ENCODE assay signal across 8 mouse cellular contexts in the genomic region with DNA sequence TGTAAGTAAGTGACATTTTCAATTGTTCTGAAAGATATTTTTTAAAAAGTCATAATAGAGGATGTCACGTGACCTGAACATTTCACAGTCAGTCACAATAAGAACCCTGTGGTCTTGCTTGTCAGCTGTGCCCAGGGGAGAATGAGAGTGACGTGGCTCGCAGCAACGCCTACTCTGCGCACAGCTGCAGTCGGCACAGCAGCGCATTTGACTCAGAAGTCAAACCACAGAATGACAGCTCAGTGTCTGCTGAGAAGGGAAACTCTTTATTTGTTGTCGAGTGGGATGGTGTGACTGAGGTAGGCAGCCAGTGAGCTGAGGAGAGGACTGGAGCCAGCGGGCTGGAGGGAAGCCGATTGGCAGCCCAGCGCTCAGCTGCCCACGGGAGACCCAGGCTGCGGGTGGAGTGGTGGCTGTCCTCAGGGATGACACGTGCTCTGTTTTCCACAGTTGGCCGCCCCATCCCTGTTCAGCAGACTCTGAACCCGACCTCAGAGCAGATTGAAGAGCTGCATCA. TPM values are rescaled to one million over a fixed set of nuclear protein-coding genes. Genes with fewer than 3 reads are reported as not detected.
DNase-seq lines count a peak whose midpoint lies in the region; ATAC-seq and TF ChIP-seq lines count a peak whose summit lies in the region.

No protein-coding gene starts in this region.

- no peaks in the 10 kb centered on the region for H3K27me3 ChIP-seq in forebrain, embryonic 11.5 days (ENCODE audit: control insufficient read depth, insufficient read depth, low read length)
- no peaks in the 10 kb centered on the region for H3K27me3 ChIP-seq in heart, embryonic 15.5 days
- H3K27me3 ChIP-seq in liver, embryonic 12.5 days (replicated peaks) = 0 out of 2 replicates have a peak, but pooled peaks cover 3% of the 10 kb centered on the region
- H3K27me3 ChIP-seq in myocyte (ENCODE audit: control insufficient read depth, insufficient read depth, insufficient read length) = no peaks in the 10 kb centered on the region
- H3K27me3 ChIP-seq in stomach, embryonic 16.5 days (ENCODE audit: control insufficient read depth, insufficient read depth, low read length) = no peaks in the 10 kb centered on the region

- H3K4me2 ChIP-seq in forebrain, embryonic 11.5 days (ENCODE audit: low read depth, low read length, severe bottlenecking) = peak overlapping the region; percentile 38; the same call in 1 of the 2 replicates
- H3K4me2 ChIP-seq in heart, embryonic 15.5 days = peak overlapping the region; percentile 77
- peak overlapping the region; percentile 62 for H3K4me2 ChIP-seq in liver, embryonic 12.5 days
- peak overlapping the region; percentile 93 for H3K4me2 ChIP-seq in myocyte (ENCODE audit: low read depth)
- peak overlapping the region; percentile 60 for H3K4me2 ChIP-seq in stomach, embryonic 16.5 days (ENCODE audit: low read depth, low read length)

- H3K27ac ChIP-seq in forebrain, embryonic 11.5 days (ENCODE audit: low read depth, low read length) = no peak overlapping the region
- peak overlapping the region; percentile 54 for H3K27ac ChIP-seq in heart, embryonic 15.5 days
- no peak overlapping the region for H3K27ac ChIP-seq in liver, embryonic 12.5 days
- no peak overlapping the region for H3K27ac ChIP-seq in stomach, embryonic 16.5 days (ENCODE audit: low read length)

- H3K4me1 ChIP-seq in forebrain, embryonic 11.5 days (replicated peaks; ENCODE audit: control insufficient read depth, insufficient read depth, low read length) = no peaks in the 10 kb centered on the region
- peaks cover 13% of the 10 kb centered on the region for H3K4me1 ChIP-seq in heart, embryonic 15.5 days (replicated peaks)
- peaks cover 14% of the 10 kb centered on the region for H3K4me1 ChIP-seq in liver, embryonic 12.5 days
- H3K4me1 ChIP-seq in stomach, embryonic 16.5 days (ENCODE audit: control insufficient read depth, insufficient read depth, low read length) = no peaks in the 10 kb centered on the region

- H3K79me2 ChIP-seq in myocyte (ENCODE audit: control insufficient read depth, insufficient read depth) = no peaks in the 10 kb centered on the region

- H3K36me3 ChIP-seq in forebrain, embryonic 11.5 days (ENCODE audit: control insufficient read depth, insufficient read depth, low read length) = no peaks in the 10 kb centered on the region
- H3K36me3 ChIP-seq in heart, embryonic 15.5 days = no peaks in the 10 kb centered on the region
- H3K36me3 ChIP-seq in liver, embryonic 12.5 days = no peaks in the 10 kb centered on the region
- H3K36me3 ChIP-seq in myocyte (ENCODE audit: control insufficient read depth, insufficient read depth) = no peaks in the 10 kb centered on the region
- no peaks in the 10 kb centered on the region for H3K36me3 ChIP-seq in stomach, embryonic 16.5 days (ENCODE audit: control insufficient read depth, insufficient read depth, low read length)

- H3K9ac ChIP-seq in forebrain, embryonic 11.5 days (ENCODE audit: low read length) = no peak overlapping the region
- H3K9ac ChIP-seq in heart, embryonic 15.5 days = peak overlapping the region; percentile 52
- peak overlapping the region; percentile 27; the same call in 1 of the 2 replicates for H3K9ac ChIP-seq in liver, embryonic 12.5 days
- H3K9ac ChIP-seq in stomach, embryonic 16.5 days (ENCODE audit: low read length) = peak overlapping the region; percentile 57

- DNase-seq in CD4-positive, CD25-positive, alpha-beta regulatory T cell, adult 2 months (ENCODE audit: low read depth, low spot score) = peak; percentile 95
- peak; percentile 30 for DNase-seq in brain, embryonic 18.5 days (ENCODE audit: low read depth, low spot score)
- peak; percentile 55 for DNase-seq in forebrain, embryonic 11.5 days (ENCODE audit: low spot score)
- peak; percentile 35 for DNase-seq in kidney, postnatal 14 days

- ATAC-seq in forebrain, embryonic 11.5 days (replicated peaks; ENCODE audit: low FRiP score) = peak; percentile 61
- ATAC-seq in heart, embryonic 15.5 days (replicated peaks; ENCODE audit: insufficient number of reproducible peaks, insufficient read depth, low FRiP score, low read depth) = peak; percentile 61; the same call in 1 of the 2 replicates
- ATAC-seq in liver, embryonic 12.5 days = peak; percentile 54; the same call in 1 of the 2 replicates
- peak; percentile 62; the same call in 1 of the 2 replicates for ATAC-seq in stomach, embryonic 16.5 days (ENCODE audit: insufficient read depth, low FRiP score)

- no peaks in the 10 kb centered on the region for H3K9me3 ChIP-seq in forebrain, embryonic 11.5 days (ENCODE audit: control insufficient read depth, low read length)
- H3K9me3 ChIP-seq in heart, embryonic 15.5 days (replicated peaks) = no peaks in the 10 kb centered on the region
- no peaks in the 10 kb centered on the region for H3K9me3 ChIP-seq in liver, embryonic 12.5 days (replicated peaks)
- no peaks in the 10 kb centered on the region for H3K9me3 ChIP-seq in stomach, embryonic 16.5 days (replicated peaks; ENCODE audit: control insufficient read depth, low read length)

- H3ac ChIP-seq in myocyte (ENCODE audit: control insufficient read depth, insufficient read length) = no peak overlapping the region

- 41% methylated on average over 16 of the region's 16 CpGs for WGBS in forebrain, embryonic 11.5 days
- 19% methylated on average over 16 of the region's 16 CpGs for WGBS in heart, embryonic 15.5 days
- 12% methylated on average over 16 of the region's 16 CpGs for WGBS in liver, embryonic 12.5 days (ENCODE audit: insufficient replicate concordance)
- WGBS in stomach, embryonic 16.5 days = 33% methylated on average over 16 of the region's 16 CpGs

- peak; percentile 25 for TF ChIP-seq POLR2A in myocyte (IDR thresholded peaks at IDR 0.05; ENCODE audit: insufficient read length, low read depth)

- no peak overlapping the region for H3K4me3 ChIP-seq in forebrain, embryonic 11.5 days (ENCODE audit: low read depth, low read length)
- peak overlapping the region; percentile 51 for H3K4me3 ChIP-seq in heart, embryonic 15.5 days
- peak overlapping the region; percentile 35 for H3K4me3 ChIP-seq in liver, embryonic 12.5 days
- H3K4me3 ChIP-seq in myocyte = peak overlapping the region; percentile 2
- H3K4me3 ChIP-seq in stomach, embryonic 16.5 days (replicated peaks; ENCODE audit: low read length) = peak overlapping the region; percentile 41

TF ChIP-seq in myocyte, 11 proteins besides CTCF, POLR2A, EP300 and RAD21:
- peak; percentile 98 for TF ChIP-seq TCF3 (IDR thresholded peaks at IDR 0.05; ENCODE audit: insufficient read length, low read depth)
- peak; percentile 61 for TF ChIP-seq CEBPB (IDR thresholded peaks at IDR 0.05; ENCODE audit: insufficient read depth, poor library complexity, severe bottlenecking)
- TF ChIP-seq REST (IDR thresholded peaks at IDR 0.05; ENCODE audit: insufficient read depth, insufficient read length) = no peak
- no peak for TF ChIP-seq E2F4 (IDR thresholded peaks at IDR 0.05; ENCODE audit: insufficient read depth)
- peak; percentile 49 for TF ChIP-seq SRF (IDR thresholded peaks at IDR 0.05; ENCODE audit: control insufficient read depth, insufficient read length, low read depth)
- TF ChIP-seq MYOG (IDR thresholded peaks at IDR 0.05; ENCODE audit: control insufficient read depth in 1 of 3, insufficient read depth in 1 of 3, insufficient read length in 2 of 3, low read depth in 2 of 3) = peak; percentile 97 to 99 (median 98)
- TF ChIP-seq MAX (IDR thresholded peaks at IDR 0.05; ENCODE audit: low read depth) = peak; percentile 52
- peak; percentile 99 for TF ChIP-seq TCF12 (IDR thresholded peaks at IDR 0.05; ENCODE audit: insufficient read depth, poor library complexity, severe bottlenecking)
- peak; percentile 96 for TF ChIP-seq USF1 (IDR thresholded peaks at IDR 0.05; ENCODE audit: low read depth)
- peak; percentile 92 to 99 (median 98) for TF ChIP-seq MYOD1 (IDR thresholded peaks at IDR 0.05; ENCODE audit: control insufficient read depth in 1 of 3, insufficient read length in 2 of 3, low read depth in 2 of 3)

RNA-seq across cellular contexts. Expression of gene BC035947, which starts 25.6 kb away (rescaled TPM):
- 0.17 and 0.65 TPM in 2 replicates for polyA plus RNA-seq in forebrain, embryonic 11.5 days (2014; fragmentation: Nextera tagmentation; extraction: Ambion mirVana)
- polyA plus RNA-seq in heart, embryonic 15.5 days (2015; fragmentation: Nextera tagmentation; extraction: Ambion mirVana) = 0.04 TPM in 1 of 2 replicates, not detected in the other
- not detected in 2 replicates for polyA plus RNA-seq in liver, embryonic 12.5 days (2016; fragmentation: Nextera tagmentation; extraction: Ambion mirVana)
- not detected for polyA plus RNA-seq in myocyte (2012; fragmentation: generic; extraction: Trizol)
- 0.23 TPM in 1 of 2 replicates, not detected in the other for polyA plus RNA-seq in stomach, embryonic 16.5 days (2015; fragmentation: Nextera tagmentation; extraction: Ambion mirVana)

RNA-seq across cellular contexts. Expression of gene Mogat1, which starts 26.8 kb away (rescaled TPM):
- not detected in 2 replicates for polyA plus RNA-seq in forebrain, embryonic 11.5 days (2014; fragmentation: Nextera tagmentation; extraction: Ambion mirVana)
- not detected in 2 replicates for polyA plus RNA-seq in heart, embryonic 15.5 days (2015; fragmentation: Nextera tagmentation; extraction: Ambion mirVana)
- not detected in 2 replicates for polyA plus RNA-seq in liver, embryonic 12.5 days (2016; fragmentation: Nextera tagmentation; extraction: Ambion mirVana)
- polyA plus RNA-seq in myocyte (2012; fragmentation: generic; extraction: Trizol) = not detected
- polyA plus RNA-seq in stomach, embryonic 16.5 days (2015; fragmentation: Nextera tagmentation; extraction: Ambion mirVana) = 0.47 and 0.49 TPM in 2 replicates

RNA-seq across cellular contexts. Expression of gene Farsb, which starts 48.9 kb away (rescaled TPM):
- polyA plus RNA-seq in forebrain, embryonic 11.5 days (2014; fragmentation: Nextera tagmentation; extraction: Ambion mirVana) = 146 and 147 TPM in 2 replicates
- 89.4 and 93.1 TPM in 2 replicates for polyA plus RNA-seq in heart, embryonic 15.5 days (2015; fragmentation: Nextera tagmentation; extraction: Ambion mirVana)
- 159 and 160 TPM in 2 replicates for polyA plus RNA-seq in liver, embryonic 12.5 days (2016; fragmentation: Nextera tagmentation; extraction: Ambion mirVana)
- 77.5 TPM for polyA plus RNA-seq in myocyte (2012; fragmentation: generic; extraction: Trizol)
- polyA plus RNA-seq in stomach, embryonic 16.5 days (2015; fragmentation: Nextera tagmentation; extraction: Ambion mirVana) = 144 and 147 TPM in 2 replicates

Comparison
In these comparisons a context has a peak if more than half of its experiments do, and no peak if none do; other contexts are left out.
1. DNase-seq: peak in every context shown above with its lines; median percentile 95 in CD4-positive, CD25-positive, alpha-beta regulatory T cell, adult 2 months; 55 in forebrain, embryonic 11.5 days; 35 in kidney, postnatal 14 days; 30 in brain, embryonic 18.5 days.
2. H3K4me2 ChIP-seq: peak in every context shown above with its lines; median percentile 93 in myocyte; 77 in heart, embryonic 15.5 days; 62 in liver, embryonic 12.5 days; 60 in stomach, embryonic 16.5 days; 38 in forebrain, embryonic 11.5 days.